Mouse (Mus musculus): ENCODE measurements around the gene Gmip. TPM values are rescaled to one million over a fixed set of nuclear protein-coding genes. Genes with fewer than 3 reads are reported as not detected.

The Gmip gene
- total and polyA plus RNA-seq, 3 experiments: 25.4 to 81.8 (median 48.1) TPM

DNA sequence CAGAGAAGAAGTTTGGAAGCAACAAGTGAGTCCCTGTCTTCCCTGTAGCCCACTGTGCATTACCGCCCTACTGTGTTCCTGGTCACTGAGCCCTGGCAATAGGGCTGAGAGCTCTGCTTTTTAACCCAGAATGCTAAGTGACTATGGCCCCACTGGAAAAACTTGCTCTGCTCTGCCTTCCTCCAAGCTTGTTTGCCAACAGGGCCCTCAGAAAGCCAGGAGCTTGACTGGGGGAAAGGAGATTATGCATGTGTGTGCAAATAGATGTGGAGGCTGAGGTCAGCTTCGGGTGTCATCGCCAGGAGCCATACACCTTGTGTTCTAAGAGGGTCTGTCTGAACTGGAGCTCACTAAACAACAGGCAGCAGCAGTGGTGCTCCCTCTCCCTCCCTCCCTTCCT lies 14.4 kb upstream of the Gmip start:
- H3K9me3 ChIP-seq (replicated peaks; ENCODE audit: low read length): no peaks in the 10 kb centered on the region
- dilution Hi-C loops (cut with MboI; ENCODE audit: extremely low pct_ligation_motif_present, extremely low pct_unique_long_range_greater_than_20kb, low sequenced_read_pairs) (no loop called here), in situ Hi-C loops (cut with MboI; ENCODE audit: low pct_ligation_motif_present, low pct_unique_long_range_greater_than_20kb, low sequenced_read_pairs) (no loop called here)
- TF ChIP-seq E2F4 (IDR thresholded peaks at IDR 0.05; ENCODE audit: insufficient replicate concordance, low read depth, low read length): no peak
- TF ChIP-seq POLR2A (IDR thresholded peaks at IDR 0.05; ENCODE audit: low read depth, low read length): no peak
- no peak for TF ChIP-seq UBTF (IDR thresholded peaks at IDR 0.05; ENCODE audit: low read depth, low read length)
- no peak for TF ChIP-seq ZMIZ1 (IDR thresholded peaks at IDR 0.05; ENCODE audit: low read depth, low read length)
- no peak for TF ChIP-seq USF2 (conservative IDR thresholded peaks at IDR 0.05; ENCODE audit: low read depth, low read length)
- TF ChIP-seq USF1 (IDR thresholded peaks at IDR 0.05; ENCODE audit: low read depth, low read length): no peak
- no peak for TF ChIP-seq CTCF (conservative IDR thresholded peaks at IDR 0.05 in 1 of 2, IDR thresholded peaks at IDR 0.05 in 1 of 2; ENCODE audit: low read depth in 2 of 2, low read length in 2 of 2)
- TF ChIP-seq SIN3A (IDR thresholded peaks at IDR 0.05; ENCODE audit: low read length): no peak
- TF ChIP-seq ZNF384 (IDR thresholded peaks at IDR 0.05; ENCODE audit: low read depth, low read length): no peak
- no peak for TF ChIP-seq ZKSCAN1 (IDR thresholded peaks at IDR 0.05; ENCODE audit: borderline replicate concordance, low read depth, low read length)
- TF ChIP-seq NRF1 (IDR thresholded peaks at IDR 0.05; ENCODE audit: low read depth, low read length): no peak
- H3K27ac ChIP-seq (ENCODE audit: insufficient read depth, low read depth): no peak overlapping the region
- H3K27me3 ChIP-seq (replicated peaks): no peaks in the 10 kb centered on the region
- H3K4me1 ChIP-seq (ENCODE audit: control insufficient read depth in 1 of 2, insufficient read depth in 2 of 2): peaks cover 8 to 27% of the 10 kb centered on the region in 2 experiments
- H3K4me3 ChIP-seq (replicated peaks in 1 of 3; ENCODE audit: low read depth in 2 of 3, low read length in 2 of 3, poor library complexity in 1 of 3): no peak overlapping the region
- DNase-seq (ENCODE audit: extremely low read depth): no peak
- H3K79me2 ChIP-seq (replicated peaks; ENCODE audit: control insufficient read depth, extremely low read depth, insufficient read depth, poor library complexity, severe bottlenecking): peaks cover 28% of the 10 kb centered on the region
- H3K36me3 ChIP-seq (replicated peaks in 1 of 2; ENCODE audit: control insufficient read depth in 1 of 2, insufficient read depth in 1 of 2, low read length in 1 of 2): peaks cover 58 to 68% of the 10 kb centered on the region in 2 experiments
- no peak overlapping the region for H3K9ac ChIP-seq (ENCODE audit: insufficient read depth, low read depth)
- H3K4me2 ChIP-seq (ENCODE audit: insufficient read depth, low read depth, poor library complexity, severe bottlenecking): no peak overlapping the region

DNA sequence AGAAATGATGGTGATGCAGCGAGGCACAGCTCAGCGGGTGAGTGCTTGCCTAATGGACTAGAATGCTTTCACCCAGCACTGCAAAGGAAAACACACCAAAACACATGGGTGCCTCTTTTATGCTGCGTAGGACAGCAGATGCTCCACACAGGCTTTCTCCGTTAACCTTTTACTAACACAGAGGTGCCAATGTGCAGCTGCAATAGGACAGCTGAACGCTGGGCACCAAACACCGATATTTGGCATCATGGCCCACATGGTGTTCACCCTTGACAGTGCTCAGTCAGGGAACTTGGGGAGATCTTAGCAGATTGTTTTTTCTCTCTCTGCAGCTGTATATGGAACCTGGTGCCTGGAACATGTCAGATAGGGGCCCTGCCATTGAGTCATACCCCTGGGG lies 13.6 kb upstream of the Gmip start:
- Histone ChIP-seq H3K36me3 (replicated peaks in 1 of 2; ENCODE audit: control insufficient read depth in 1 of 2, insufficient read depth in 1 of 2, low read length in 1 of 2) (peaks cover 66 to 73% of the 10 kb centered on the region in 2 experiments), H3K9me3 (replicated peaks; ENCODE audit: low read length) (no peaks in the 10 kb centered on the region), H3K79me2 (replicated peaks; ENCODE audit: control insufficient read depth, extremely low read depth, insufficient read depth, poor library complexity, severe bottlenecking) (peaks cover 28% of the 10 kb centered on the region), H3K27ac (ENCODE audit: insufficient read depth, low read depth) (no peak overlapping the region), H3K9ac (ENCODE audit: insufficient read depth, low read depth) (no peak overlapping the region), H3K4me2 (ENCODE audit: insufficient read depth, low read depth, poor library complexity, severe bottlenecking) (no peak overlapping the region), H3K4me3 (replicated peaks in 1 of 3; ENCODE audit: low read depth in 2 of 3, low read length in 2 of 3, poor library complexity in 1 of 3) (no peak overlapping the region), H3K27me3 (replicated peaks) (no peaks in the 10 kb centered on the region), H3K4me1 (ENCODE audit: control insufficient read depth in 1 of 2, insufficient read depth in 2 of 2) (peaks cover 5 to 19% of the 10 kb centered on the region in 2 experiments)
- no peak for DNase-seq (ENCODE audit: extremely low read depth)
- in situ Hi-C loops (cut with MboI; ENCODE audit: low pct_ligation_motif_present, low pct_unique_long_range_greater_than_20kb, low sequenced_read_pairs) (no loop called here), dilution Hi-C loops (cut with MboI; ENCODE audit: extremely low pct_ligation_motif_present, extremely low pct_unique_long_range_greater_than_20kb, low sequenced_read_pairs) (no loop called here)
- no peak for TF ChIP-seq MAX (IDR thresholded peaks at IDR 0.05; ENCODE audit: low read length)
- TF ChIP-seq ZMIZ1 (IDR thresholded peaks at IDR 0.05; ENCODE audit: low read depth, low read length): no peak
- TF ChIP-seq POLR2AphosphoS2 (IDR thresholded peaks at IDR 0.05; ENCODE audit: low read depth, low read length): no peak
- no peak for TF ChIP-seq EP300 (IDR thresholded peaks at IDR 0.05; ENCODE audit: low read length)
- TF ChIP-seq BHLHE40 (IDR thresholded peaks at IDR 0.05; ENCODE audit: low read depth, low read length): no peak
- TF ChIP-seq NELFE (IDR thresholded peaks at IDR 0.05; ENCODE audit: low read depth, low read length): no peak
- TF ChIP-seq CTCF (conservative IDR thresholded peaks at IDR 0.05 in 1 of 2, IDR thresholded peaks at IDR 0.05 in 1 of 2; ENCODE audit: low read depth in 2 of 2, low read length in 2 of 2): no peak
- no peak for TF ChIP-seq USF1 (IDR thresholded peaks at IDR 0.05; ENCODE audit: low read depth, low read length)
- TF ChIP-seq MAFK (IDR thresholded peaks at IDR 0.05; ENCODE audit: insufficient replicate concordance, low read length): no peak
- TF ChIP-seq GABPA (IDR thresholded peaks at IDR 0.05; ENCODE audit: insufficient replicate concordance, low read depth, low read length): no peak
- TF ChIP-seq KAT2A (IDR thresholded peaks at IDR 0.05; ENCODE audit: insufficient replicate concordance, low read length): no peak
- TF ChIP-seq SMC3 (IDR thresholded peaks at IDR 0.05; ENCODE audit: low read depth, low read length): no peak
- no peak for TF ChIP-seq MAZ (IDR thresholded peaks at IDR 0.05; ENCODE audit: low read depth, low read length)
- no peak for TF ChIP-seq ELF1 (IDR thresholded peaks at IDR 0.05; ENCODE audit: low read depth, low read length)
- TF ChIP-seq MXI1 (IDR thresholded peaks at IDR 0.05; ENCODE audit: low read depth, low read length): no peak
- no peak for TF ChIP-seq RAD21 (IDR thresholded peaks at IDR 0.05; ENCODE audit: low read depth, low read length)
